Mouse (Mus musculus): ENCODE data around the gene Nipa1. TPM values are rescaled to one million over a fixed set of nuclear protein-coding genes. Genes with fewer than 3 reads are reported as not detected.

The Nipa1 gene
- polyA plus RNA-seq, 1 experiment, result 11.8 TPM

GRCm38 (mm10) chr7:55982010-55982700 is 37.6 kb downstream of the Nipa1 start:
- Histone ChIP-seq H3K4me1 (ENCODE audit: control insufficient read depth, insufficient read depth, low read length) (no peaks in the 10 kb centered on the region), H3K4me3 (replicated peaks; ENCODE audit: extremely low read depth, low read depth, low read length) (no peak overlapping the region)
- DNase-seq, result no peak
- 78% methylated on average over 10 of the region's 10 CpGs for WGBS
- TF ChIP-seq CTCF (IDR thresholded peaks at IDR 0.05; ENCODE audit: insufficient read depth, low read length), result no peak
- no peak for TF ChIP-seq POLR2A (IDR thresholded peaks at IDR 0.05; ENCODE audit: borderline replicate concordance, extremely low read depth, low read depth, low read length)

GRCm38 (mm10) chr7:55981511-55981910 is 38.2 kb downstream of the Nipa1 start:
- Histone ChIP-seq H3K4me3 (replicated peaks; ENCODE audit: extremely low read depth, low read depth, low read length) (no peak overlapping the region), H3K4me1 (ENCODE audit: control insufficient read depth, insufficient read depth, low read length) (no peaks in the 10 kb centered on the region)
- WGBS, result 87% methylated on average over 2 of the region's 2 CpGs
- no peak for DNase-seq
- TF ChIP-seq POLR2A (IDR thresholded peaks at IDR 0.05; ENCODE audit: borderline replicate concordance, extremely low read depth, low read depth, low read length) (no peak), CTCF (IDR thresholded peaks at IDR 0.05; ENCODE audit: insufficient read depth, low read length) (no peak)

GRCm38 (mm10) chr7:55974429-55974828 is 45.3 kb downstream of the Nipa1 start:
- Histone ChIP-seq H3K4me3 (replicated peaks; ENCODE audit: extremely low read depth, low read depth, low read length) (no peak overlapping the region), H3K4me1 (ENCODE audit: control insufficient read depth, insufficient read depth, low read length) (no peaks in the 10 kb centered on the region)
- TF ChIP-seq POLR2A (IDR thresholded peaks at IDR 0.05; ENCODE audit: borderline replicate concordance, extremely low read depth, low read depth, low read length) (no peak), CTCF (IDR thresholded peaks at IDR 0.05; ENCODE audit: insufficient read depth, low read length) (no peak)
- 99% methylated on average over 2 of the region's 2 CpGs for WGBS
- DNase-seq, result no peak

- H3K4me1 ChIP-seq (ENCODE audit: control insufficient read depth, insufficient read depth, low read length), result peaks cover 3% of the 10 kb centered on the region
- H3K4me3 ChIP-seq (replicated peaks; ENCODE audit: extremely low read depth, low read depth, low read length), result no peak overlapping the region
- TF ChIP-seq CTCF (IDR thresholded peaks at IDR 0.05; ENCODE audit: insufficient read depth, low read length) (no peak), POLR2A (IDR thresholded peaks at IDR 0.05; ENCODE audit: borderline replicate concordance, extremely low read depth, low read depth, low read length) (no peak)
- WGBS, result 44% methylated on average over 1 of the region's 1 CpGs
- DNase-seq, result no peak
Measured at GRCm38 (mm10) chr7:55969415-55969814, 50.3 kb downstream of the Nipa1 start.

- 19% methylated on average over 16 of the region's 16 CpGs for WGBS
- peak; percentile 36 for DNase-seq
- H3K4me1 ChIP-seq (ENCODE audit: control insufficient read depth, insufficient read depth, low read length), result peaks cover 3% of the 10 kb centered on the region
- TF ChIP-seq CTCF (IDR thresholded peaks at IDR 0.05; ENCODE audit: insufficient read depth, low read length), result no peak
- no peak for TF ChIP-seq POLR2A (IDR thresholded peaks at IDR 0.05; ENCODE audit: borderline replicate concordance, extremely low read depth, low read depth, low read length)
- H3K4me3 ChIP-seq (replicated peaks; ENCODE audit: extremely low read depth, low read depth, low read length), result peak overlapping the region; percentile 76
Measured at GRCm38 (mm10) chr7:55968258-55968901, 51.4 kb downstream of the Nipa1 start.

GRCm38 (mm10) chr7:55966866-55967460 is 52.8 kb downstream of the Nipa1 start:
- Histone ChIP-seq H3K4me1 (ENCODE audit: control insufficient read depth, insufficient read depth, low read length) (peaks cover 3% of the 10 kb centered on the region), H3K4me3 (replicated peaks; ENCODE audit: extremely low read depth, low read depth, low read length) (no peak overlapping the region)
- DNase-seq, result no peak
- 48% methylated on average over 3 of the region's 3 CpGs for WGBS
- TF ChIP-seq POLR2A (IDR thresholded peaks at IDR 0.05; ENCODE audit: borderline replicate concordance, extremely low read depth, low read depth, low read length) (no peak), CTCF (IDR thresholded peaks at IDR 0.05; ENCODE audit: insufficient read depth, low read length) (no peak)

- no peaks in the 10 kb centered on the region for H3K4me1 ChIP-seq (ENCODE audit: control insufficient read depth, insufficient read depth, low read length)
- DNase-seq, result peak; percentile 96
- TF ChIP-seq POLR2A (IDR thresholded peaks at IDR 0.05; ENCODE audit: borderline replicate concordance, extremely low read depth, low read depth, low read length) (peak; percentile 93), CTCF (IDR thresholded peaks at IDR 0.05; ENCODE audit: insufficient read depth, low read length) (no peak)
- peak within 1 kb of the TSS; percentile 96 for H3K4me3 ChIP-seq (replicated peaks; ENCODE audit: extremely low read depth, low read depth, low read length)
- under 1% methylated on average over 70 of the region's 70 CpGs for WGBS
Measured at GRCm38 (mm10) chr7:55962004-55962908, 57.5 kb downstream of the Nipa1 start, which contains the start of gene Nipa2. Nipa2 (minus strand) TSS chr7:55962476.

GRCm38 (mm10) chr7:55960506-55960905 is 59.2 kb downstream of the Nipa1 start:
- WGBS, result 91% methylated on average over 1 of the region's 1 CpGs
- TF ChIP-seq POLR2A (IDR thresholded peaks at IDR 0.05; ENCODE audit: borderline replicate concordance, extremely low read depth, low read depth, low read length), result no peak
- DNase-seq, result no peak
- Histone ChIP-seq H3K4me1 (ENCODE audit: control insufficient read depth, insufficient read depth, low read length) (no peaks in the 10 kb centered on the region), H3K4me3 (replicated peaks; ENCODE audit: extremely low read depth, low read depth, low read length) (no peak overlapping the region)

GRCm38 (mm10) chr7:55959801-55960200 is 60.0 kb downstream of the Nipa1 start:
- Histone ChIP-seq H3K4me3 (replicated peaks; ENCODE audit: extremely low read depth, low read depth, low read length) (no peak overlapping the region), H3K4me1 (ENCODE audit: control insufficient read depth, insufficient read depth, low read length) (no peaks in the 10 kb centered on the region)
- DNase-seq, result no peak
- TF ChIP-seq CTCF (IDR thresholded peaks at IDR 0.05; ENCODE audit: insufficient read depth, low read length), result no peak
- no peak for TF ChIP-seq POLR2A (IDR thresholded peaks at IDR 0.05; ENCODE audit: borderline replicate concordance, extremely low read depth, low read depth, low read length)
- 84% methylated on average over 3 of the region's 3 CpGs for WGBS

Data from lung, adult 2 months (tissue).